Mouse (Mus musculus): Measurements from ENCODE around the gene Tnfsf13b.
A peak's percentile ranks its signal among the peaks of the same experiment; 100 is the strongest.

The Tnfsf13b gene

GRCm38 (mm10) chr8:10049162-10049561 is 42.9 kb downstream of the Tnfsf13b start:
- no peak for DNase-seq

GRCm38 (mm10) chr8:10051576-10051975 is 45.3 kb downstream of the Tnfsf13b start:
- no peak for DNase-seq

GRCm38 (mm10) chr8:10053571-10053990 is 47.3 kb downstream of the Tnfsf13b start:
- DNase-seq = peak; percentile 20

GRCm38 (mm10) chr8:10061001-10061400 is 54.7 kb downstream of the Tnfsf13b start:
- DNase-seq = no peak

- DNase-seq = no peak
Observed at GRCm38 (mm10) chr8:10066906-10067305, 60.6 kb downstream of the Tnfsf13b start.

- DNase-seq = no peak
Observed at GRCm38 (mm10) chr8:10067775-10068174, 61.5 kb downstream of the Tnfsf13b start.

- no peak for DNase-seq
Observed at GRCm38 (mm10) chr8:10072347-10072746, 66.1 kb downstream of the Tnfsf13b start.
